Mouse (Mus musculus): ENCODE measurements around the gene Usp17la. TPM values are rescaled to one million over a fixed set of nuclear protein-coding genes. Genes with fewer than 3 reads are reported as not detected.
"Not testable (repeated sequence)": the region's sequence is repeated elsewhere in the genome, so short reads cannot be mapped to it uniquely, and the experiment has no call there.

Usp17la gene
- not detected in 2 replicates for polyA plus RNA-seq (2015; fragmentation: Nextera tagmentation; extraction: Ambion mirVana)

DNA sequence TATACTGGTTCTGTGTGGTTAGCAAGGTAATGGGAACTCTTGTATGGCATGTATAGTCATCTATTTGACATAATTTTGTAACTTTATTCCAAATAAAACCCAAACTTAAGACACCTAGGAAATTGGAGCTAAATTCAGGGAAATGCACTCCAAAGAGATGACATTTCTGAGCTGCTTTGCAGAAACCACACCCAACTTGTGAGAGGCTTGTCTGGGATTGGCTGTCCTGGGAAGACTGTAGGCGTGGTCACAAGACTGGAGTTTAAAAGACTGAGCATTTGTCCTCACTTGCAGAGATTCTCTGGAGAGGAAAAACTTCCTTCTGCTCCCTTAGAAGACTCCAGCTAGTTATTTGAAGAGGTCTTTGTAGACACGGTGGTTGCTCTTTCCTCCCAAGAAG is at the start of gene Usp17la:
Usp17la (plus strand) TSS at position 301 of the 400 bp plus-strand sequence.
- H3K27ac ChIP-seq; H3K27me3 ChIP-seq; H3K4me3 ChIP-seq; ATAC-seq (ENCODE audit: insufficient number of reproducible peaks, low FRiP score, low TSS enrichment, low read depth); H3K9ac ChIP-seq; H3K4me1 ChIP-seq; H3K9me3 ChIP-seq; H3K36me3 ChIP-seq; H3K4me2 ChIP-seq: not testable (repeated sequence)
- 81% methylated on average over 2 of the region's 2 CpGs for WGBS

DNA sequence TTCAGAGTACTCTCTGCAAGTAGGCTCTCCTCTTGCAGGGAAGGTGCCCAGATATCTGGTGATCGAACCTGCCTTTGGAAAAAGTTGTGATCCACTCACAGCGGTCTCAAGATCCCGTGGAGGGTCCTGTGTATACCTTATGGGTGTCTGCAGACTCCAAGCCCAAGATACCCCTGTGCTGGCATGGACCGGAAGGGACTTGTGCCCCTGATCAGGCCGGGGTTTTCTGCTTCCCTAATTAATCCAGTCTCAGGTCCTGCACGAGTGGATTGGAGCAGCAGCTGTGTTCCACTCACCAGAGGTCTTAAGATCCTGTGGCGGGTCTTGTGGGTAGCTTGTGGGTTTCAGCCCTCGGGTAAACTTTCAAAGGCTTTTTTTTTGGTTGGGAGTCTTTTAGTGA is 46.5 kb upstream of the Usp17la start:
- H3K9ac ChIP-seq; H3K4me3 ChIP-seq; H3K4me2 ChIP-seq; ATAC-seq (ENCODE audit: insufficient number of reproducible peaks, low FRiP score, low TSS enrichment, low read depth); H3K27me3 ChIP-seq; H3K27ac ChIP-seq; H3K4me1 ChIP-seq; H3K36me3 ChIP-seq; H3K9me3 ChIP-seq: not testable (repeated sequence)
- WGBS, result 82% methylated on average over 8 of the region's 8 CpGs

DNA sequence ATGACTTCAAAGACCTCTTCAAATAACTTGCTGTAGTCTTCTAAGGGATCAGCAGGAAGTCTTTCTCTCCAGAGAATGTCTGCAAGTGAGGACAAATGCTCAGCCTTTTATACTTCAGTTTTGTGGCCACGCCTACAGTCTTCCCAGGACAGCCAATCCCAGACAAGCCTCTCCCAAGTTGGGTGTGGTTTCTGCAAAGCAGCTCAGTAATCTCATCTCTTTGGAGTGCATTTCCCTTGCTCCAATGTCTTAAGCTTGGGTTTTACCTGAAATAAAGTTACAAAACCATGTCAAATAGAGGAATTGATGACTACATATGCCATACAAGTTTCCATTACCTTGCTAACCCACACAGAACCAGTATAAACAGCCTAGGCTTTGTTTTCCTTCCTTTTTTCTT is 14.3 kb upstream of the Usp17la start, which contains the start of gene Usp17lb:
Usp17lb (minus strand) TSS at position 101 of the 400 bp plus-strand sequence.
- ATAC-seq (ENCODE audit: insufficient number of reproducible peaks, low FRiP score, low TSS enrichment, low read depth), result no peak
- Histone ChIP-seq H3K27ac (no peak within 1 kb of the TSS), H3K4me1 (no peaks in the 10 kb centered on the region), H3K36me3 (no peaks in the 10 kb centered on the region), H3K27me3 (no peaks in the 10 kb centered on the region), H3K9me3 (no peaks in the 10 kb centered on the region), H3K4me2 (no peak within 1 kb of the TSS), H3K4me3 (no peak within 1 kb of the TSS), H3K9ac (no peak within 1 kb of the TSS)
- WGBS, result 62% methylated on average over 1 of the region's 1 CpGs

DNA sequence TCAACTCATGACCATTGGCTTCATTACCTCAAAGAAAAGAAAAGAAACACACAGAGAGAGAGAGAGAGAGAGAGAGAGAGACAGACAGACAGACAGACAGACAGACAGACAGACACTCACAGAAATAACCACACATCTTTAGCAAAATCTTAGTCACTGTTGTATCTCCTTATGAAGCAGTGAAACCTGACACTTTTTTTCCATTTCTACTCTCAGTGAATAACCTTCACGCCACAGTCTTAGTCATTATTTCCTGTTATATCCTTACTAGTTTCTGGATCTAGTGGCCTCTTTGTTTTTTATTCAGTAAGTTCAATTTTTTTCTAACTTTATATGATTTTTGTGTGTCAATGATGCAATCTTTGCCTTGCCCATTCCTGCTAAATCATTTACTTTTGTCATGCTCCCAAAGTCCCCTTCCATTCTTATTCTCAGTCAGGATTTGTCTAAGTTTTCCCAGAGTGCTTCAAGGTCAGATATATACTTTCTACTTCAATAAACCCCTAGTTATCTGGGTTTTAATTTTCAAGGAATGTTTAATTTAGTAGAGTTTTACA is 13.0 kb upstream of the Usp17la start:
- Histone ChIP-seq H3K9me3 (no peaks in the 10 kb centered on the region), H3K4me3 (no peak overlapping the region), H3K9ac (no peak overlapping the region), H3K27me3 (no peaks in the 10 kb centered on the region), H3K36me3 (no peaks in the 10 kb centered on the region), H3K4me2 (no peak overlapping the region), H3K4me1 (no peaks in the 10 kb centered on the region), H3K27ac (no peak overlapping the region)
- WGBS, result 60% methylated on average over 1 of the region's 1 CpGs
- ATAC-seq (ENCODE audit: insufficient number of reproducible peaks, low FRiP score, low TSS enrichment, low read depth), result no peak

DNA sequence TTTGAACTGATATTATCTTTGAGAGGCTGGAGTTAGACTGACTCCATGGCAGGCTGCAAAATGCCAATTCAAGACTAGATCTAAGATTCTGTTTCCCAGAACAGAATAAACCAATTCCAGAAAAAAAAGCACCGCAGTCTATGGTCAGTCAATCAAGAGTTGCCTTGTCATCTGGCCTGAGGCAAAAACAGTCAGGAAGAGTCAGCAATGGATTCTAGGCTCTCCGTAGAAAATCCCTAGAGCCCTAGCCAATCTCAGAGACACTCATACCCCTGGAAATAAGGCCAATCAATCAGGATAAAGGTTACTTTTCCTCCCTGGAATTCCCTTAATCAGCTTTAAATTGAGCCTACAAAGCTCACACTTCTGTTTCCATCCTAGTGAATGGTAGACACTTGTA is 5.3 kb upstream of the Usp17la start:
- H3K27ac ChIP-seq; H3K4me1 ChIP-seq; H3K36me3 ChIP-seq; H3K9me3 ChIP-seq; H3K4me3 ChIP-seq; H3K9ac ChIP-seq; H3K27me3 ChIP-seq; ATAC-seq (ENCODE audit: insufficient number of reproducible peaks, low FRiP score, low TSS enrichment, low read depth); H3K4me2 ChIP-seq: not testable (repeated sequence)
- 64% methylated on average over 2 of the region's 2 CpGs for WGBS

DNA sequence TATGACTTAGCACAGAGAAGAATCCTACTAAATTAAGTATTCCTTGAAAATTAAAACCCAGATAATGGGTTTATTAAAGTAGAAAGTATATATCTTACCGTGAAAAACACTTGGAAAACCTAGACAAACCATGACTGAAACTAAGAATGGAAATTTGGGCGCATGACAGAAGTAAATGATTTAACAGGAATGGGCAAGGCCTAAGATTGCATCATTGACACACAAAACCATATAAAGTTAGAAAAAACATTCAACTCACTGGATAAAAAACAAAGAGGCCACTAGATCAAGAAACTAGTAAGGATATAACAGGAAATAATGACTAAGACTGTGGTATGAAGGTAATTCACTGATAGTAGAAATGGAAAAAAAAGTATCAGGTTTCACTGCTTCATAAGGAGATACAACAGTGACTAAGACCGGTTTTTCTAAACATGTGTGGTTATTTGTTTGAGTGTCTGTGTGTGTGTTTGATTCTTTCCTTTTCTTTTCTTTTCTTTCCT is 1.5 kb upstream of the Usp17la start:
- H3K27ac ChIP-seq, result no peak overlapping the region
- 79% methylated on average over 3 of the region's 3 CpGs for WGBS
- H3K4me3 ChIP-seq, result no peak overlapping the region
- no peaks in the 10 kb centered on the region for H3K4me1 ChIP-seq
- no peaks in the 10 kb centered on the region for H3K9me3 ChIP-seq
- no peaks in the 10 kb centered on the region for H3K36me3 ChIP-seq
- no peaks in the 10 kb centered on the region for H3K27me3 ChIP-seq
- H3K9ac ChIP-seq, result no peak overlapping the region
- no peak for ATAC-seq (ENCODE audit: insufficient number of reproducible peaks, low FRiP score, low TSS enrichment, low read depth)
- no peak overlapping the region for H3K4me2 ChIP-seq

DNA sequence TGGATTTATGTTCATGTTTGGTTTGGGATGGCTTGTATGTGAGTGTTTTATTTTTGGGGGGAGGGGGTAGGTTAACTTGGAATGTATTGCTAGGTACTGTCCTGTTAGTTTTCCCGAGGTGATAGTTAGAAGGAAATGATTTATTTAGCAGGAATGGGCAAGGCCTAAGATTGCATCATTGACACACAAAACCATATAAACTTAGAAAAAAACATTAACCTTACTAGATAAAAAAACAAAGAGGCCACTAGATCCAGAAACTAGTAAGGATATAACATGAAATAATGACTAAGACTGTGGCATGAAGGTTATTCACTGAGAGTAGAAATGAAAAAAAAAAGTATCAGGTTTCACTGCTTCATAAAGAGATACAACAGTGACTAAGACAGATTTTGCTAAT is 874 bp downstream of the Usp17la start:
- WGBS, result 44% methylated on average over 1 of the region's 1 CpGs

DNA sequence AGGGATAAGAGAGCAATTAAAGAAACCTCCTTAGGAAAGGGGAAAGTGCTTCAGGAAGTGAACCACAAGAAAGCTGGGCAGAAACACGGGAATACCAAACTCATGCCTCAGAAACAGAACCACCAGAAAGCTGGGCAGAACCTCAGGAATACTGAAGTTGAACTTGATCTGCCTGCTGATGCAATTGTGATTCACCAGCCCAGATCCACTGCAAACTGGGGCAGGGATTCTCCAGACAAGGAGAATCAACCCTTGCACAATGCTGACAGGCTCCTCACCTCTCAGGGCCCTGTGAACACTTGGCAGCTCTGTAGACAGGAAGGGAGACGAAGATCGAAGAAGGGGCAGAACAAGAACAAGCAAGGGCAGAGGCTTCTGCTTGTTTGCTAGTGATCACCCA is 4.6 kb downstream of the Usp17la start:
- H3K9me3 ChIP-seq, result no peaks in the 10 kb centered on the region
- no peak overlapping the region for H3K27ac ChIP-seq
- H3K9ac ChIP-seq, result no peak overlapping the region
- H3K4me1 ChIP-seq, result no peaks in the 10 kb centered on the region
- 78% methylated on average over 3 of the region's 3 CpGs for WGBS
- H3K4me2 ChIP-seq, result no peak overlapping the region
- no peaks in the 10 kb centered on the region for H3K36me3 ChIP-seq
- no peak for ATAC-seq (ENCODE audit: insufficient number of reproducible peaks, low FRiP score, low TSS enrichment, low read depth)
- no peaks in the 10 kb centered on the region for H3K27me3 ChIP-seq
- no peak overlapping the region for H3K4me3 ChIP-seq

More for the DNA sequence above, 874 bp downstream of the Usp17la start:
- no peak overlapping the region for H3K27ac ChIP-seq
- H3K9me3 ChIP-seq, result no peaks in the 10 kb centered on the region
- H3K36me3 ChIP-seq, result no peaks in the 10 kb centered on the region
- ATAC-seq (ENCODE audit: insufficient number of reproducible peaks, low FRiP score, low TSS enrichment, low read depth), result no peak
- H3K4me3 ChIP-seq, result no peak overlapping the region
- no peak overlapping the region for H3K9ac ChIP-seq
- no peak overlapping the region for H3K4me2 ChIP-seq
- no peaks in the 10 kb centered on the region for H3K27me3 ChIP-seq
- H3K4me1 ChIP-seq, result no peaks in the 10 kb centered on the region

DNA sequence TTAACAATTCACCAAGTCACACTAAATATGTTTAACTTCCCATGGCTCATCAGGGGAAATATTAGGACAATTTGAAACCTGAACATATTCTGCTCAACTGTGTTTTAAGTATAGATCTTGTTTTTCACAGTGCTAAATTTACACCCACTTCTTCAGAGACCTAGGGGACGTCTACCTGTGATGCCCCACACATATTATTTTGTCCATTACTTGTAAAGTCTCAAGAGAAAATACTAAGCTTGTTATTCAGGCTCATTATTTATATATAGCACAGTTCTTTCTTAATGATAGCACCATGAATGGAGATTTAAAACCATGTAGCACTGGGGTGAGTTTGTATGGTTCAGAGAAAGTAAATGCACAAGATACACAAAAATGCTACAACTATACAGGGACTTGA is 20.9 kb downstream of the Usp17la start, which contains the start of gene Olfr665:
Olfr665 (plus strand) TSS at position 301 of the 400 bp plus-strand sequence.
- WGBS, result 32% methylated on average over 1 of the region's 1 CpGs
- no peak within 1 kb of the TSS for H3K9ac ChIP-seq
- H3K4me1 ChIP-seq, result no peaks in the 10 kb centered on the region
- H3K27ac ChIP-seq, result no peak within 1 kb of the TSS
- no peaks in the 10 kb centered on the region for H3K9me3 ChIP-seq
- H3K27me3 ChIP-seq, result no peaks in the 10 kb centered on the region
- H3K36me3 ChIP-seq, result no peaks in the 10 kb centered on the region
- ATAC-seq (ENCODE audit: insufficient number of reproducible peaks, low FRiP score, low TSS enrichment, low read depth), result no peak
- no peak within 1 kb of the TSS for H3K4me3 ChIP-seq
- H3K4me2 ChIP-seq, result no peak within 1 kb of the TSS

DNA sequence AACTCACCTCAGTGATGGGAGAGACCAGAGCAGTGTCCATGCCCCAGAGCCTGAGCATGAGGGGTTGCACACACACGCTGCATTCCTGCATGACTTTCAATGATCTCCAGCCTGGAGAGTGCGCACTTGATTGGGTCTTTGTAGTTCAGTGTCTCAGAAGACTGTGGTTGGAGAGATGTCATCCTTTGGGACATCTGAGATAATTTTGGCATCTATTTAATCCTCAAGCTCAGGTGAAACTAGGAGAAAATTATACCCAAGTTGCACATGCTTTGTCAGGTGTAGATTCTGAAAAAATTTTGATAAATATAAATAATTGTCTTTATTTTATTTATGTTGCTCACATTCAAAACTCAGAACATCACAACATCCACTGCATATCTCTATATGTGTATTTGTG is 39.0 kb downstream of the Usp17la start, which contains the start of gene Olfr666:
Olfr666 (minus strand) TSS at position 101 of the 400 bp plus-strand sequence.
- Histone ChIP-seq H3K4me2 (no peak within 1 kb of the TSS), H3K27ac (no peak within 1 kb of the TSS), H3K4me1 (no peaks in the 10 kb centered on the region), H3K36me3 (no peaks in the 10 kb centered on the region), H3K9me3 (no peaks in the 10 kb centered on the region), H3K27me3 (no peaks in the 10 kb centered on the region), H3K4me3 (no peak within 1 kb of the TSS), H3K9ac (no peak within 1 kb of the TSS)
- ATAC-seq (ENCODE audit: insufficient number of reproducible peaks, low FRiP score, low TSS enrichment, low read depth), result no peak
- 85% methylated on average over 2 of the region's 2 CpGs for WGBS

All from limb, embryonic 15.5 days (tissue).